Mouse (Mus musculus): ENCODE measurements around the gene Kank1. TPM values are rescaled to one million over a fixed set of nuclear protein-coding genes. Genes with fewer than 3 reads are reported as not detected.

Kank1 gene
- polyA plus RNA-seq, 1 experiment from 2014 or later: 4.7 TPM

DNA sequence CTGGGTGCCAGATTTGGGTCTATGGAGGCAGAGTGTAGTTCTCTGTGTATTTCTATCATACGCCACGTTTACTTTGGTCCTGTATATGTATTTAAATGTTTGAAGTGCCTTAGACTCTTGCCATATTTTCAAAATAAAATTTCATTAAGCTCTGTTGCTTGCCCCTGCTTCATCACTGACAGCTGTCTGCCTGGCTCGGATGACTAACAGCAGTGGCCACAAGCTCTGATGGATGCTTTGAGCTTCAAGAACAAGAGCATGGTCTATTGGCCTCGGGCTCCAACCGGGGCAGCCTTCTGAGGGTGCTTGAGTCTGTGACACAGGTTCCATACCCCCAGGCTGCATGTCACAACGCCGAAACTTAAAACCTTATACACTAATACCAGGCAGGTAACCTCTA is 197.6 kb downstream of the Kank1 start:
- H3K27ac ChIP-seq (replicated peaks; ENCODE audit: low read depth, low read length): no peak overlapping the region
- H3K4me2 ChIP-seq (ENCODE audit: low read length): no peak overlapping the region
- no peak for DNase-seq
- H3K4me1 ChIP-seq (ENCODE audit: control insufficient read depth, insufficient read depth, low read length): no peaks in the 10 kb centered on the region
- no peak overlapping the region for H3K9ac ChIP-seq (replicated peaks; ENCODE audit: low read length)
- no peaks in the 10 kb centered on the region for H3K9me3 ChIP-seq (ENCODE audit: control insufficient read depth, low read length)
- no peak for ATAC-seq (ENCODE audit: low FRiP score, low TSS enrichment)
- H3K27me3 ChIP-seq (ENCODE audit: control insufficient read depth, insufficient read depth, low read length): no peaks in the 10 kb centered on the region
- 94% methylated on average over 7 of the region's 7 CpGs for WGBS
- no peak overlapping the region for H3K4me3 ChIP-seq (replicated peaks; ENCODE audit: low read depth, low read length)
- H3K36me3 ChIP-seq (ENCODE audit: control insufficient read depth, insufficient read depth, low read length): no peaks in the 10 kb centered on the region

DNA sequence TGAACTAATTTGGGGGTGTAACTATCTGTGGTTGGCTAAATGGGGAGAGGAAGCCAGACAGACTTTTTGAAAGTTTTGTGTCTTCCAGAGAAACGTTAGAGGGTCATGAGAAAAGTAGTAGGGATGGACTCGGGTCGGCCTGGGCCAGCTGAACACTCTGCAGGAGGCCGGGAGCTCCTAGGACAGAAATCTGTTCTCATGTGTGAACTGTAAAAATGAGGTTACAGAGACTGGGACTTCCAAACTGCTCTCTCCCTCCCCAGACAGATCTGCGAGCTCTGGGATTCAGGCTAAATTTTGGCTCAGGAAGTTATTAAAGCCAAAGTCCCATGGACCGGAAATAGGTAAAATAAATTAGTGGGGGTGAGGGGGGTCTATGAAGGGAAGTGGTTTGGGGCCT is 198.0 kb downstream of the Kank1 start:
- Histone ChIP-seq H3K4me1 (ENCODE audit: control insufficient read depth, insufficient read depth, low read length) (no peaks in the 10 kb centered on the region), H3K9ac (replicated peaks; ENCODE audit: low read length) (no peak overlapping the region), H3K9me3 (ENCODE audit: control insufficient read depth, low read length) (no peaks in the 10 kb centered on the region), H3K36me3 (ENCODE audit: control insufficient read depth, insufficient read depth, low read length) (no peaks in the 10 kb centered on the region), H3K4me3 (replicated peaks; ENCODE audit: low read depth, low read length) (no peak overlapping the region), H3K27me3 (ENCODE audit: control insufficient read depth, insufficient read depth, low read length) (no peaks in the 10 kb centered on the region), H3K27ac (replicated peaks; ENCODE audit: low read depth, low read length) (no peak overlapping the region), H3K4me2 (ENCODE audit: low read length) (no peak overlapping the region)
- ATAC-seq (ENCODE audit: low FRiP score, low TSS enrichment): no peak
- WGBS: 87% methylated on average over 6 of the region's 6 CpGs
- no peak for DNase-seq

DNA sequence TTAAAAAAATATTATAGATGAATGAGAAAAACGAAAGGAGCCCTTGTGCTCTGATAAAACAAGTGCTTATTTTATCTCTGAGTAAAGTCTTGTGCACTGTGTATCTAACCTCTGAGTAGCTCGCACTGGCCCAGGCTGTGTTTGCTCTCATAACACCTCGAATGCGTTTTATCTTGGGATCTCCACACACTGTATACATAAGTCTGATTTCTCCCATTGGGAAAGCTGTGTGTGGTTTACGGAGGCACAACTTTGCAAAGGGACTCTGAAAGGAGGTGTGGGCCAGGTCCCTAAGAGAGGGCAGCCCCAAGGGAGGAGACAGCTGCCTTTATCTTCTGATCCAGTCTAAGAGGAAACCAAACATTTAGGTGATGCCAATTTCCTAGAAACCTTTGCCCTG is 198.6 kb downstream of the Kank1 start:
- H3K36me3 ChIP-seq (ENCODE audit: control insufficient read depth, insufficient read depth, low read length): no peaks in the 10 kb centered on the region
- WGBS: 90% methylated on average over 5 of the region's 5 CpGs
- no peaks in the 10 kb centered on the region for H3K27me3 ChIP-seq (ENCODE audit: control insufficient read depth, insufficient read depth, low read length)
- ATAC-seq (ENCODE audit: low FRiP score, low TSS enrichment) (no peak), DNase-seq (no peak)
- H3K4me2 ChIP-seq (ENCODE audit: low read length): no peak overlapping the region
- no peak overlapping the region for H3K4me3 ChIP-seq (replicated peaks; ENCODE audit: low read depth, low read length)
- H3K9me3 ChIP-seq (ENCODE audit: control insufficient read depth, low read length): no peaks in the 10 kb centered on the region
- H3K9ac ChIP-seq (replicated peaks; ENCODE audit: low read length): no peak overlapping the region
- H3K4me1 ChIP-seq (ENCODE audit: control insufficient read depth, insufficient read depth, low read length): no peaks in the 10 kb centered on the region
- no peak overlapping the region for H3K27ac ChIP-seq (replicated peaks; ENCODE audit: low read depth, low read length)

- Histone ChIP-seq H3K9ac (replicated peaks; ENCODE audit: low read length) (no peak overlapping the region), H3K9me3 (ENCODE audit: control insufficient read depth, low read length) (no peaks in the 10 kb centered on the region), H3K27me3 (ENCODE audit: control insufficient read depth, insufficient read depth, low read length) (no peaks in the 10 kb centered on the region), H3K4me1 (ENCODE audit: control insufficient read depth, insufficient read depth, low read length) (no peaks in the 10 kb centered on the region), H3K27ac (replicated peaks; ENCODE audit: low read depth, low read length) (no peak overlapping the region), H3K36me3 (ENCODE audit: control insufficient read depth, insufficient read depth, low read length) (no peaks in the 10 kb centered on the region), H3K4me3 (replicated peaks; ENCODE audit: low read depth, low read length) (no peak overlapping the region), H3K4me2 (ENCODE audit: low read length) (no peak overlapping the region)
- ATAC-seq (ENCODE audit: low FRiP score, low TSS enrichment) (no peak), DNase-seq (no peak)
- 41% methylated on average over 4 of the region's 4 CpGs for WGBS
Measured at GRCm38 (mm10) chr19:25436175-25436574, 199.4 kb downstream of the Kank1 start.

DNA sequence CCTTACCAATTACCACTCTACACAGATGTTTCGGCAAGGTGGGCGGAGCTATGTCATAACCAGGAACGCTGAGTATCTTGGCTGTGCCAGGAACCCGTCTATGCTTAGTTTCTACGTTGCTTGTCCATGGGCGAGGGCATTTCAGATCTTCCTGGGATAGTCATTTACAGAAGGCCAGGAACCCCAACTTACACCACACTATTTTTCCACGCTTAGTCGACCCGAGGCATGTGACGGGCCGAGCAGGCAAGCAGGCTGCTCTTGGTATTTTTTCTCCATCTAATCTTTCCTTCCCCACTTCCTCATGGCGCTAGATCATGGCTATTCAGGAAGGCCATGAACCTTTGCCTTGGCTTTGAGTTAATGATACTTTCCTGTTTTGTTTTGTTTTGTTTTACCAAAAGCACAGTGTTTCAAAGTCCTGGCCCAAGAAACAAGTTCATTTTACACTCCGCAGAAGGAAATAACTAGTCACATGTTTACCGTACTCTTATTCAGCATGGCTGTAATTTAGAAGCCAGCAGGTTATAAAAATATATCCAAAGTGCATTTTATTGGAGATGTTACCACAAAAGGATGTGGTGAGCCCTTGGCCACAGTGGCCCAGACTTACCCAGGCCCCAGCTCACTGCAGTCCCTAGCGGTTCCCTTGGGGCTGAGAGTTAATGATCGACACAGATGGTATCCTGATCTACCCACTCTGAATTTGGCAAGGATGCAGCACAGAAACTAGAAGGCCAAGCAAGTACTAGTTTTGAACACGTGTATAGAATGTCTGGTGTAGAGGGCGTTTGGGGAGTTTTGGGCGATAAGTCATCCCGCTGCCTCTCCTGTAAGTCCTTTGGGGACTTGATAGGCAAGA is 200.2 kb downstream of the Kank1 start:
- no peaks in the 10 kb centered on the region for H3K9me3 ChIP-seq (ENCODE audit: control insufficient read depth, low read length)
- no peak overlapping the region for H3K4me2 ChIP-seq (ENCODE audit: low read length)
- H3K4me1 ChIP-seq (ENCODE audit: control insufficient read depth, insufficient read depth, low read length): no peaks in the 10 kb centered on the region
- no peaks in the 10 kb centered on the region for H3K36me3 ChIP-seq (ENCODE audit: control insufficient read depth, insufficient read depth, low read length)
- DNase-seq (no peak), ATAC-seq (ENCODE audit: low FRiP score, low TSS enrichment) (no peak)
- no peak overlapping the region for H3K4me3 ChIP-seq (replicated peaks; ENCODE audit: low read depth, low read length)
- WGBS: 95% methylated on average over 20 of the region's 20 CpGs
- no peak overlapping the region for H3K27ac ChIP-seq (replicated peaks; ENCODE audit: low read depth, low read length)
- no peaks in the 10 kb centered on the region for H3K27me3 ChIP-seq (ENCODE audit: control insufficient read depth, insufficient read depth, low read length)
- no peak overlapping the region for H3K9ac ChIP-seq (replicated peaks; ENCODE audit: low read length)

- H3K36me3 ChIP-seq (ENCODE audit: control insufficient read depth, insufficient read depth, low read length): no peaks in the 10 kb centered on the region
- no peak overlapping the region for H3K4me3 ChIP-seq (replicated peaks; ENCODE audit: low read depth, low read length)
- no peak overlapping the region for H3K27ac ChIP-seq (replicated peaks; ENCODE audit: low read depth, low read length)
- WGBS: 86% methylated on average over 6 of the region's 6 CpGs
- no peak overlapping the region for H3K4me2 ChIP-seq (ENCODE audit: low read length)
- ATAC-seq (ENCODE audit: low FRiP score, low TSS enrichment) (no peak), DNase-seq (no peak)
- H3K9ac ChIP-seq (replicated peaks; ENCODE audit: low read length): no peak overlapping the region
- H3K9me3 ChIP-seq (ENCODE audit: control insufficient read depth, low read length): no peaks in the 10 kb centered on the region
- no peaks in the 10 kb centered on the region for H3K4me1 ChIP-seq (ENCODE audit: control insufficient read depth, insufficient read depth, low read length)
- H3K27me3 ChIP-seq (ENCODE audit: control insufficient read depth, insufficient read depth, low read length): no peaks in the 10 kb centered on the region
Measured at GRCm38 (mm10) chr19:25438246-25438645, 201.5 kb downstream of the Kank1 start.

GRCm38 (mm10) chr19:25439807-25440206 is 203.0 kb downstream of the Kank1 start:
- Histone ChIP-seq H3K4me2 (ENCODE audit: low read length) (no peak overlapping the region), H3K9ac (replicated peaks; ENCODE audit: low read length) (no peak overlapping the region), H3K27ac (replicated peaks; ENCODE audit: low read depth, low read length) (no peak overlapping the region), H3K36me3 (ENCODE audit: control insufficient read depth, insufficient read depth, low read length) (no peaks in the 10 kb centered on the region), H3K27me3 (ENCODE audit: control insufficient read depth, insufficient read depth, low read length) (no peaks in the 10 kb centered on the region), H3K9me3 (ENCODE audit: control insufficient read depth, low read length) (no peaks in the 10 kb centered on the region), H3K4me3 (replicated peaks; ENCODE audit: low read depth, low read length) (no peak overlapping the region), H3K4me1 (ENCODE audit: control insufficient read depth, insufficient read depth, low read length) (no peaks in the 10 kb centered on the region)
- ATAC-seq (ENCODE audit: low FRiP score, low TSS enrichment) (no peak), DNase-seq (no peak)
- 35% methylated on average over 6 of the region's 6 CpGs for WGBS

- H3K4me3 ChIP-seq (replicated peaks; ENCODE audit: low read depth, low read length): no peak overlapping the region
- H3K9me3 ChIP-seq (ENCODE audit: control insufficient read depth, low read length): no peaks in the 10 kb centered on the region
- no peaks in the 10 kb centered on the region for H3K27me3 ChIP-seq (ENCODE audit: control insufficient read depth, insufficient read depth, low read length)
- H3K36me3 ChIP-seq (ENCODE audit: control insufficient read depth, insufficient read depth, low read length): no peaks in the 10 kb centered on the region
- no peak overlapping the region for H3K27ac ChIP-seq (replicated peaks; ENCODE audit: low read depth, low read length)
- no peak for DNase-seq
- ATAC-seq (ENCODE audit: low FRiP score, low TSS enrichment): no peak
- H3K4me2 ChIP-seq (ENCODE audit: low read length): no peak overlapping the region
- no peak overlapping the region for H3K9ac ChIP-seq (replicated peaks; ENCODE audit: low read length)
- no peaks in the 10 kb centered on the region for H3K4me1 ChIP-seq (ENCODE audit: control insufficient read depth, insufficient read depth, low read length)
- WGBS: 92% methylated on average over 4 of the region's 4 CpGs
Measured at GRCm38 (mm10) chr19:25440736-25441135, 204.0 kb downstream of the Kank1 start.

DNA sequence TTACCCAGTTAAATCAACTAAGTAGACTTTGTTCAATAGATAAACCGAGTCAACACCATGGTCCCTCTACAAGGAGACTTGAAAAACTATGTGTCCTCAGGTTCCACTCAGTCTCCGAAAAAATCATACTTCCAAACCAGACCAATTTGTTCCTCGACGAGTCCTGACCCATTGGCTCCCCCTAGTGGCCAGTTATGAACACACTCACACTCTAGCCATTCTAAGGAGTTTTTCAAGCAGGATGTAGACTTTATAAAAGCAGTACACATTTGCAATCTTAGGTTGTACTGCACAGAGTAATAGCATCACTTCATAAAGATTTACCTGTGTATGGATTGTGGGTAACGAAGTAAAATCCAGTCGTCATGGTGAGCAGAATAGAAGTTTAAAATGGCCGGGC is 208.3 kb downstream of the Kank1 start:
- no peaks in the 10 kb centered on the region for H3K9me3 ChIP-seq (ENCODE audit: control insufficient read depth, low read length)
- no peaks in the 10 kb centered on the region for H3K27me3 ChIP-seq (ENCODE audit: control insufficient read depth, insufficient read depth, low read length)
- 23% methylated on average over 7 of the region's 7 CpGs for WGBS
- H3K4me2 ChIP-seq (ENCODE audit: low read length): no peak overlapping the region
- DNase-seq (peak; percentile 89), ATAC-seq (ENCODE audit: low FRiP score, low TSS enrichment) (no peak)
- no peak overlapping the region for H3K27ac ChIP-seq (replicated peaks; ENCODE audit: low read depth, low read length)
- H3K4me3 ChIP-seq (replicated peaks; ENCODE audit: low read depth, low read length): no peak overlapping the region
- H3K4me1 ChIP-seq (ENCODE audit: control insufficient read depth, insufficient read depth, low read length): no peaks in the 10 kb centered on the region
- no peaks in the 10 kb centered on the region for H3K36me3 ChIP-seq (ENCODE audit: control insufficient read depth, insufficient read depth, low read length)
- H3K9ac ChIP-seq (replicated peaks; ENCODE audit: low read length): no peak overlapping the region
